Mouse (Mus musculus): ENCODE results near the gene Ube2c.

- TF ChIP-seq GATA1 (IDR thresholded peaks at IDR 0.05; ENCODE audit: borderline replicate concordance, low read length): no peak
- no peak for TF ChIP-seq FLI1 (IDR thresholded peaks at IDR 0.05; ENCODE audit: low read length)
Measured at GRCm38 (mm10) chr2:164815348-164815747, 45.6 kb downstream of the Ube2c start.
